Mouse (Mus musculus): ENCODE measurements at regions not wholly inside any gene's neighbourhood (a gene's known extent, or its start where the extent isn't known, plus 50 kb on each side); places are given as distances from the start of the nearest gene placed in this dataset.

DNA sequence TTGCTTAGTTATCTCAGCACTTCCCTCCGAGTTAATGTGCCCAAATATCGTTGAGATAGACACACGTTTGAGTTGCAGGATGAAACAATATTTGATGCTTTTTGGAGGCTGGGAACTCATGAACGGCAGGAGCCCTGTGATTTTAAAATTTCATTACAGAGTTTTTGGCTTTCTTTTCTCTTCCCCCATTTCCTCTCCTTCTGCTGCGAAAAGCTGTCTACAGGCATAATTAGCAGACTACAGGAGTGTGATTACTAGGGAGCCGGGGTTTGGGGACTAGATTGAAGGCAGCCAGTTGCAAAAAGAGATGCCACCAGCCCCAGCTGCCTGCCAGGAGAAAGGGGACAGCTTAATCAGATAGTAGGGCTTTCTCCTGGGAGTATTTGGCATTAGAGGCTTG, 274.2 kb upstream of the Mki67 start:
- DNase-seq (ENCODE audit: low read depth), result no peak

DNA sequence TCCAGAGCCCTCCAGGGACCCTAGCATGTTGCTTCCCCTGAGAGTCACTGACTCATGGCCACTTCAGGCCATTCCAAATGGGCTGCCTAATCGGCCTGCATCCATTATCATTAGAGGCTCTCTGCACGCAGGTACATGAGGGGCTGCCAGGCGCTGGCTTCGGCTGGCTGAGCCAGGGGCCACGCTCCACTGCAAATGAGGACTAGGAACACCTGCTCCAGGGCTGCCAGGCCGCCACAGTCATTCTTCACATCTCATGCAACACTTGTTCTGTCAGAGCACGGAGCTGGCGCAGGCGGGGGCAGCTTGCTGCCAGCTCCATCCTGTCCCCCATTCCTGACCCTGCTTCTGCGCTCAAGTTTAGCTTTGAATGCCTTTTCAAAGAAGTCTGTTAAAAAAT, 280.7 kb upstream of the Mki67 start:
- no peak for DNase-seq (ENCODE audit: low read depth)

DNA sequence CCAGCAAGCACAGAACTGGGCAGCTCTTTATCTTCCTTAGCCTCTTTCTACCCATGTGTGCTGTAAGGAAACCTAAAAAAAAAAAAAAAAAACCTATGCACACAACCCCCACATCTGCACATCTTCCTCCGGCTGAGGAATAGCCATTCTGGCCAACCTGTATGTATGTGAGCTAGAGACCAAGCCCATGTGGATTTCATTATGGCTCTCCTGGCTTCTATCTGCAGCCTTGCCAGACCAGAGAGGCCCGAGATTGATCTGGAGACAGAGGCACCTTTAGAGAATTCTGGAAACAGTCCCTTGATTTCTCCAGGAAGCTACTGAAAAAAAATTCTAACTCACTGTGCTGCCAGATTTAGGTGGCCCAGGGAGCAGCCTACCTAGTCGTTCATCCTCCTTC, 281.5 kb upstream of the Mki67 start:
- no peak for DNase-seq (ENCODE audit: low read depth)

DNA sequence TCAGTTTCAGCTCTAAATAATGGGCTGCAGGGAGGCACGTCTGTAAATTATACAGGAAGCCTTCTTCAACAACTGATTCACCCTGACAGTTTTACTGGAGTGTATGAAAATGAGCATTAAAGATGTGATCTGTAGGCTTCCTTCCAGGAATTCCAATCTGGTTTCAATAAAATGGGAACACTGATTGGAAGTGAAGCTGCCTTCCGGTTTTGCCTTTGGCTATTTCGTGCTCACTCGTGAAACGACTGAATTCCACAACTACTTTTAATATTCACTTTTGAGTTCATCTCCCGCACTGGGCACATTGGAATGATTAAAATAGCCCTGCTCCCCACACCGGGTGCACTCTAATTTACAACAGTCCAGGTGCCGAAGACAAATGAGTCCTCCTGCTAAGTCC, 286.2 kb upstream of the Mki67 start:
- DNase-seq (ENCODE audit: low read depth), result no peak

DNA sequence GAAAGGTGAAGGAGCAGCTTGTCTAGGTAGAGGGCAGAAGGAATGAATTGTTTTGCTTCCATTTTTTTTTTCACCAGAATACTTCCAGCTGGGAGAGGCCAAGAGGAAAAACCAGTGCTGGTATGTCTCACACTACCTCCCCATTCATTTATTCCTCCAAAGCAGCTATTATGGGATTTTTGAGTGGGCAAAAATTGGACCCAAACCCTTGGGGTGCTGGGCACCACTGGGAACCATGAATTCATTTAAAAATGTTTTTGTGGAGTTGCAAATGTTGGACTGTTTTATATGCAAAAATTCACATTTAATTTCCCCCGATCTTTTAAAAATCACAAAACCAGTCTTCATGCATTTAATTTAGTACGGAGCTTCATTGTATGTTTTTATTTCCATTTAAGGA, 287.1 kb upstream of the Mki67 start:
- no peak for DNase-seq (ENCODE audit: low read depth)

DNA sequence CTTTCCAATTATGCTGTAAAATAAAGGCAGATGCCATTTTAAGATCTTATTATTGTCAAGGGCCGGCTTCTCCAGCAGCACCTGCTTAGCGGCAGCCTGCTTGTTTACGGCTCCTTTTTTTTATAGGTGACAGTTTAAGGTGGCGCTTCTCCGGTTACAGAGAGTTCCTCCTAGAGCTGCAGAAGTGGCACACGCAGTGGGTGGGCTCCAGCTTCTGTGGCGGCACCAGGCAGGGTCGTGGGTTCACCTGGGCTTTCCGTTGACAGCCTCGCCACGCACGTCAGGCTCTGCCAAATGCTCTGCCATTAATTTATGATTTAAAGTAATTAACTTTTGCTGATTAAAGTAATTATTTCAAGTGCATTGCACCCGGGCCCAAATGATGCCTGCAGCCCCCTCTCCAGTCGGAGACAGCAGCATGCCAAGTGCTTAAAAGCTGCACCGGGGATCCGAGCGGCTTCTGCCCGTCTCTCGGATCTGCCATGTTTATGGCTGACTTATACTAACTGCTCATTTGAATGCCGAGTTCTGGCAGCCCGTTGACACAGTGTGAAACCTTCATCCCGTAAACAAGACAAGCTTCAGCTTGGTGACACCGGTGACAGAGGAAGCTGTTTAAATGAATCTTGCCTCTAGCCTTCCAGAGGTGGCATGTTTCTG, 291.8 kb upstream of the Mki67 start:
- DNase-seq (ENCODE audit: low read depth), result no peak

DNA sequence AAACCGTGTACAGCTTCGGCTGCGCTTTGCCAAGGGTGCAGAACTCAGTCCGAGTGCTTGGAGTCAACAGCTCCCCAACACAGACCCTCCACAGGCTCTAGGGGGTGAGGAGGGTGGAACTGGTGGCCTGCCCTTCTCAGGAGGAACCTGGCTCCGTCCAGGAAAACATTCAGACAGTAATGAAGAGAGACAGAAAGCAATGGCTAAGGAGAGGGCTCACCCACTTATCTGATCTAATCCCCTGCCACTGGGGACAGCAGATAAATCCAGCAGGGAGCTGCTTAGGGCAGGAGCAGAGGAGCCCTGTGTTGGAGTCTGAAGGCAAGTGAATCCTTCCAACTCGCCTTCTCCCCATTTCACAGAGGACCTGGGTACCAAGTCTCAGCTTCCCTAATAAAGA, 292.3 kb upstream of the Mki67 start:
- no peak for DNase-seq (ENCODE audit: low read depth)

DNA sequence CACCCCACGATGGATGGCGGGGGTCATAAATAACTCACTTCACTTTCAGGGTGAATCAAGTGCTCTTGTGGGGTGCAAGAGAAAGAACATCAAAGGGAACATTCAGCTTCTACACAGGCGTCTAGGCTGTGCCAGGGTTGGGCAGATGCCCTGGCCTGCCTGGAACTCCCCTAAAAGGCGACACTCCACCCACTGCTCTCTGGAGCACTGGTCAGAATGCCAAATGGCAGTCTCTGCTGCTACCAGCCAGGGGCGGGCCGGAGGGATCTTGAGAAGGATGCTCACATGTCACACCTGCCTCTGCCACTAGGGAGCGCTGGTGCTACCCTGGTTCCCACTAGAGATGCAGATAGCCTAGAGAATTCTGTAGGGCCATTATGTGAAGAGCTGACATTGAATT, 293.9 kb upstream of the Mki67 start:
- DNase-seq (ENCODE audit: low read depth), result no peak

DNA sequence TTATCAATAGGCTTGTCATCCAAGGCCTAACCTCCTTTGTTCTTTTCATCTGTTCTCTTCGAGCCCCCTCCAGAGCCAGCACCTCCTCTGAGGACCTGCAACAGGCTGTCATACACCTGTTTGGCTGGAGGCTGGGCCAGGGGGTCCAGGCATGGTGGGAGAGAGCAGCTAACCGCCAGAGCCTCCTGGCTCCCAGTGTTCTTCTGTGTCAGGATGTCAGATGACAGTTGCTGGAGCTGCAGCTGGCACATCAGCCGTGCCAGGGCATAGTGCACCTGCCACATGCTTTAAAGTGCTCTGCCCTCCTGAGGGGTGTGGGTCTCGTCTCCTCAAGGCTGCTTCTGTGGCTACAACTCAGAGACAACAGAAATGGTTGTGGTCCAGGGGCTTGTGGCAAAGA, 298.5 kb upstream of the Mki67 start:
- DNase-seq (ENCODE audit: low read depth), result no peak

DNA sequence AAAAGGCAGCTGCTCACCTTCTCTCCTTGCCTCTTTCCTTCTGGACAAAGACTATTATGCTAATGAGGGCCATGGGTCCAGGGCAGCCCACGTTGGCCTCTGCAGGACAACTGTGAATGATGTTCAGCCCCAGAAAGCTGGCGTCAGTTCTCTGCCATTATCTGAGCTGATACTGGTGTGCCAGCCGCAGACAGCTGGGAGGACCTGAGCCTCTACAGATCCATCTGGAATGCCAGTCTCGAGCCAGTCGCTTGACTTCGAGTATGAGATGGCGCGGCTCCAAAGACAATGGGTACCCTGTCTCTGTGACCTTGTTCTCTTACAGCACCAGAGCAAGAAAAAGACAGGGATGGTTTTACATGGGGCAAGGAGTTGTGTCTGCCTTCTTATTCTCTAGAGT, 300.8 kb upstream of the Mki67 start:
- DNase-seq (ENCODE audit: low read depth), result no peak

DNA sequence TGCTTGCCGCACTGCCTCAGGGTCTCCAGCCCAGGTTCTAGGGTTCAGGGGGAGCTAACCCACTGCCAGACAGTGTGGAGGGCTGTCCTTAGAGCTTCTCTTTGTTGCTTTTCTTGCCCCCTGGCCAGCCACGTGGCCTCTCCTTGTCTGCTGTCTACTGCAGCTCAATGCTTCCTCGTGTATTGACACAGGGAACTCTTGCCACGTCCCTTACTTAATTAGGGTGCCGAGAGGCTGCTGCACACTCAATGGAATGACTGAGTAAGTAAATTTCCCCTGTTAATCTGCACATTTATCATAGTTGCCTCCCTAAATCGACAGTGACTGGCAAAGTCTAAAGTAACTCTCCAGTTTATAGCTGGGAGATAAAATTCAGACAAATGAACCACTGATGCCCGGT, 304.4 kb upstream of the Mki67 start:
- DNase-seq (ENCODE audit: low read depth), result no peak

DNA sequence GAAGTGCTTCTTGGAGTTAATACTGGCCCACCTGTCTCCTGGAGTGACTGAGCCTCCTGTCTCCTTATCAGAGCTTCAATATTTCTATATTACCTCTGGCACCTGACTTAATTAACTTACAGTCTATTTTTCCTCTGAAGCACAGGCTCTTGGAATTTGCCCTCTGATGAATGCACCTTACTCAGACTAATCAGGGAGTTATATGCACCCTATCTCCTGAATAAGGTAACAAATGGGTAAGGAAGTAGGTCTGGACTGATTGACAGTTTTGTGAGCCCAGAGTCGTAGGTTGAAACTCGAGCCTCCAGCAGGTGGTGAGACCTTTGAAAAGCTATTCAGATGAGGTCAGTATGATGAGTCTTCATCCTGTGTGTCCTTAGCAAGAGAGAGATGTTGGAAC, 304.9 kb upstream of the Mki67 start:
- DNase-seq (ENCODE audit: low read depth), result no peak

DNA sequence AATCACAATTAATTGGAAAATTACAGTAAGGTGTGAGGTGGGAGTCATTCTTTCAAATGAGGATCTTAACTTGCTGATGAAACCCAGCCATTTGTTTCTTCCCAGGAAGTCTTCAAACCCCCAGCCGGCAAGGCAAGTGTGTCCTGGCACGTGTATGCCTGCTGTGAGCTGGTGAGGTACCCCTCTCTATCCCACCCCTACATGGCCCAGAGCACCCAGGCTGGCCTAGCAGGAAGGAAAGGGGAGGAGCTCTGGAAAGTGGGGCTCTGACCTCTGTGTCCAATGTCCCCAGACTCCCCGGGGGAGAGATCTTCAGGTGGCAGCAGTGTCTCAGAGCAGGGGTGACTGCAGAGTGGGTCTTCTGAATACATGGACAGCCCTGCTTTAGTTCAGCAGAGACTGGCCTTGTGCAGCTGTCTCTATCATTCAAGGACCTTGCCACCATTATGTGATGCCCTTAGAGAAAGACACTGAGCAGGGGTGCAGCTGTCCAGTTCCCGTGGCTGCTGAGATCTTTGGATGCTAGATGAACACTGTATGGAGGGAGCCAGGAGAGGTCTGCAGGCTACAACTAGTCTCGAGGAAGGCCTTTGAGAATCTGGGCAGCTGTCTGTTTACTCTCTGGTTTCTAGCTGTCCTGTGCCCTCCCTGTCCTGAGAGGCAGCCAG, 306.8 kb upstream of the Mki67 start:
- DNase-seq (ENCODE audit: low read depth), result no peak

DNA sequence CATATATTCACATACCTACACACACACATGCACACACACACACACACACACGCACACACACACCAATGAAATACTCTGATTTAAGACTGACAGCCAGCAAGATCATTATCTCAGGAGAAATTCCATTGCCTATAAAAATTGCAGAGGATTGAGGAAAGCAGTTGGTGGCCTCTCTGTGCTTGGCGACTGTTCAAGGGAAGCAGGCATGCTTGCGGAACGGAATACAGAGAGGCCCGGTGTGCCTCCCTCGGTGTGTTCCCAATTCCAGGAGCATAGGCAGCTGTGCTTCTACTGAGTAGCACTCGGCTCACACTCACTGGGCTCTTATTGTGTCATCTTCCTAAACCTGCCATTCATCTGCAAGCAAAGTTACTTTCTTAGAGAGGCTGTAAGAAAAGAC, 310.3 kb upstream of the Mki67 start:
- DNase-seq (ENCODE audit: low read depth), result no peak

DNA sequence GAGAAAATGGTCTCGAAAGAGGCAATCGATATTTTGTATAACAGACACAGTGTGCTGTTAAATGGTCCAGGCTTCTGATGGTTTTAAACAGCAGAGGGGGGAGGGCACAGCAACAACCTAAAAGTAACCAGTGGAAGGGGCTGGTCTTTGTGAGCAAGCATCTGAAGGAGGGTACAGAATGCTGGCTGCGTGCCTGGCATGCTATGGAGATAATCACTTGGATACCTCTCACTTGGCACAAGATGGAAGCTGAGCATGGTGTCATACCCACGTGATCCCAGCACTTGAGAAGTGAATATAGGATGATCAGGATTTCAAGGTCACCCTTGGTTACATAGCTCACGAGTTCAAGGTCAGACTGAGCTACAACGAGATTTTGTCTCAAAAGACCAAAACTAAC, 315.9 kb upstream of the Mki67 start:
- no peak for DNase-seq (ENCODE audit: low read depth)

DNA sequence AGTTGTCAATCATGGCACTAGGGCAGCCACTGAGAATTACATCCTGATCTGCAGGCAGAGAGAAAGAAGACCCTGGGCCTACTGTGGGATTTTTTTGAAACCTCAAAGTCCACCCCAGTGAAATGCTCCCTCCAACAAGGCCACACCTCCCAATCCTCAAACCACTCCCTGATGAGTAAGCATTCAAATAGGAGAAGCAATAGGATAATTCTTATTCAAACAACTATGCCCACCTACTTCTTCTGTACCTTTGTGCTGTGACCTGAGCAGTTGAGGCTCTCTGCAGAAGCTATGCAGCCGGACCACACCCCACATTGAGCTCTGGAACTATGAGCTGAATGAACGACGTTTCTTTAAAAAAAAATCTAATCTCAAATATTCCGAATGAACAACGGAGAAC, 317.4 kb upstream of the Mki67 start:
- DNase-seq (ENCODE audit: low read depth), result no peak

DNA sequence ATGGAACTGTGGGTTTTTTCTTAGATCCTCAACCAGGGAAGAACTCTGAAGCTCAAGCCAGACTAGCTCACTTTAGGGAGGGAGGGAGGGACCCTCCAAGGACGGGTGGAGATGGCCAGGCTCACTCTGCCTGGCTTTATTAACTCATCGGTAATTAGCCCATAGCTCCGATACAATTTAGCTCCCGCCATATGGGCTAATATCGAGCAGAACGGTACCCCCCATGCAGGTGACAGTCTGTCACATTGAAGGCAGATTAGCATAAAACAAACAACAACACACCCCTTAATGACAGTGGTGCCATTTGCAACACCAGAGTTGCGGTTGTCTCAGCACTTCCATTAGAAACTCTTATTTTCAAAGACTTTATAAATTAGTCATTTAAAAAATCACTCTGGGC, 319.6 kb upstream of the Mki67 start:
- no peak for DNase-seq (ENCODE audit: low read depth)

DNA sequence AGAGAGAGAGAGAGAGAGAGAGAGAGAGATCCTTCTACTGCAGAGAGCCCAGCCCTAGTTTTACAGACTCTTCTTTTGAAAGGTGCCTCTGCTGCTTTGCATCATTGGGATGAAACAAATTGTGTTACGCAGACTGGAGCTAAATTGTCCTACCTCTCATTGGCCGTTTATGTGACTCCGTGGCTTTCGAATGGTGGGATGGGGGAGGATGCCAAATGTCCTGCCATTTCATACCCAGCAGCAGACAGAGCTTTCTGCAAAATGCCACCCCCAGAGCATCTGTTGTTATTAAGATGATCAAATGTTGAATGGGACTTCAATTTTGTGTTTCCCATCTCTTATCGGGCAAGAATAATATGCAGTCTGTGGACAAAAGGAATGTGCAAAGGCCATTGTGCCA, 321.9 kb upstream of the Mki67 start:
- DNase-seq (ENCODE audit: low read depth), result no peak

DNA sequence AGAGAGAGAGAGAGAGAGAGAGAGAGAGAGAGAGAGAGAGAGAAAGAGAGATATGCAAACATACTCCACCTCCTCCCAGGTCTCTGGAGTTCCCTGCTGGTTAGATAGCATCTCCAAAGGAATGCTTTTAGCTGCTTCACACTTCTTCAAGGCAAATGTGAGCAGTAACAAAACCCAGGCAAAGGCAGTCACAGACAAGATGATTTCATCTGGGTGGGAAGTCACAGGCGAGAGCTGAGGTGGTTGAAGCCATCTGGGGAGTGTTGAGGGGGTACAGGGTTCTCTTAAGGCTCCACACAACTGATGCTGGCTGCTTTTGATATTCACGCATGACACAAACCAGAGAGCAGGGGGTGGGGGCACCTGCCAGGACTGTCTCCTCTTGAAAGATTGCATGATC, 322.7 kb upstream of the Mki67 start:
- DNase-seq (ENCODE audit: low read depth), result no peak

DNA sequence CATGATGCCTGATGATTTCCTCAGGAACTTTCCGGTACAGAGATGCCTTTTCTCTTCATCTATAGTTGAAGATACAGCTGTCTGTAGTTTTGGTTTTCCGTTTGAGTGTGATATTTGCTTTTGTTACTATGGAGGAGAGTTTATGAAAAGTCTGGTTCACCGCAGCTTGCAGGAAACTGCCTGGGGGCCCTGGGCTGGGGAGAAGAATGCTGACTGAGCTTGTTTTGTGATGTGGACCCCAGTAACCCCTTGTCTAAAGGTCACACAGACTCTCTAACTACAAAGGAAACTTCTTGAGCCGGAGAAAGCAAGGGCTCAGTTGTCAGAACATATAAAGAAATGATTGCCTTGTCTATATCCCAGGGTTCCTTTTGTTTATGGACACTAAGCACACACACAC, 325.8 kb upstream of the Mki67 start:
- no peak for DNase-seq (ENCODE audit: low read depth)

DNA sequence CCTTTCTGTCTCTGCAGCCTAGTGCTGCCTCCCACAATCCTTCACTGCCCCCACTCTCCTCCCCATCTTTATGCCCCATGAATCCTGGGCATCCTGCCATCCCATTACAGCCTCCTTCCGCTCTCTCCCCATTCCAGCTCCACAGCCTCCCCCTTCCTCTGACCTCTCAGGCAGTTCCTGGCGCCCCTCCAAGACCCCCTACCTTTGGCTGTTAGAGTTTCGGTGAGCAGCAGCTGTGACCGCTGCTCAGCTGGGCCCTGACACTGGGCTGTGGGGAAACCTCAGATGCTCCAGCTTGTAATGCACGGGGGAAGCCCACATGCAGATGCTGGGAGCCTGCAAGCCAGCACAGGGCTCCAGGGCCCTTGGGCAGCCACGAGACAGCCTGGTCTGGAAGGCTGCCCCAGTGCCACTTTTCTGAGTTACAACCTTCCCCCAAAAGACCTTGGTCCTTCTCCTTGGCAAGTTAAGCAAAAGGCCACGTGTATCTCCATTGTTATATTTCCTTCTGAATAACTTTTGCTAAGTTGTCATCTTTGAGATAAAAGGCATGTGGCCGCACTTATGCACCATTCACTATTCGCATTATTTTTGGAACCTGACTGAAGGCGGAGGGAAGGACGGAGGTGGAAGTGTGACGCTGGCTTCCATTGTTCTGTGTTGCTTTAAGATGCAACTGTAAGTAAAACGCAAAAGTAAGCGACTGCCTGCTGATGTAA, 330.6 kb upstream of the Mki67 start:
- DNase-seq (ENCODE audit: low read depth), result no peak

DNA sequence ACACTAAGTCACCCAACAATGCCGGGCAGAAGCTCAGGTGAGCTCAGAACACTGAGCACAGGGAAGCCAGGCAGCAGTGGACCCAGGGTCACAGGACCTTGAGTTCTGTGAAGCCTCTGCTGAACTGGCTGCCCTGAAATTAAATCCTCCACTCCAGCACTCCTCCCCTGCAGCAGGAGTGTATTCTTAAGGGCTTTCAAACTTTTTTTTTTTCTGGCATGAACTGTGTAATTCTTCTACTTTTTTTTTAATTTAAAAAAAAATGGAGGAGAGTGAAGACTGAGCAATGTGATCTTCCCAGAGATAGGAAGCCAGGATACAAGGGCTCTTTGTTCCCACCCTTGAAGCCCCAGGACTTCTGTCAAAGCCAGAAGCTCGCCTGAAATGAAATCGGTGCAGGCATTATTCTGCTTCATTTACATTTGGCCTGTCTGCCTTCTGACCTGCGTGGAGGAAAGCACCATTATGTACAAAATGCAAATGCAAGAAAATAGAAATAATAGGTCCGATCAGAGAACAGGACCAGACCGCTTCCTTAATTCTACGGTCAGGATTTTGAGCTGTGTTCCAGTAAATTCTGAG, 331.3 kb upstream of the Mki67 start:
- no peak for DNase-seq (ENCODE audit: low read depth)

DNA sequence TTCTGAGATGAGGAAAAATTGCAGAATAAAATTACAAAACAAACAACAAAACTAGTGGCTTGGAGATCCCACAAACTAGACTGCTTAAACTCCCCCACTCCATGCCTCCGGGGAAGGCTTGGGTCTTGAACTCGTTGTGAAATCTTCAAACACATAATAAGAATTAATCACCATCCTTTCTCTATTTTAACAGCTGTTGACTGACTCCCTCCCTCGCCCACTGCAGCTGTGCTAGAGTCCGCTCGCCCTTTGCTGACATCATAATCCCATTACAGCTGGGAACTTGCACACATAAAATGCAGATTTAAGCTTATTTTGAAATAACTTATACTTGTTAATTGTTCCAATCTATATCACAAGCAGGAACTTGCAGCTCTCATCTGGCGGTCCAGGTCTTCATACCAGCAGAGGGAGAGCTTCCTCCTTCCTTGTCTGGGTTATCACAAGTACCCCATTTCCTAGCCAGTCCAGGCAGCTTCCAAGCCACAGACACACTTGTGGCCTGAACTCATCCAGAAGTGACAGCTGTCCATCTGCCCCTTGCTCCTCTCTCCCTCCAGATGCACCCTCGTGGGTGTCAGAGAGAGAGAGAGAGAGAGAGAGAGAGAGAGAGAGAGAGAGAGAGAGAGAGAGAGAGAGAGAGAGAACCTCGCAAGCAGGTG, 332.9 kb upstream of the Mki67 start:
- no peak for DNase-seq (ENCODE audit: low read depth)
